Mouse (Mus musculus): ENCODE measurements around the gene Foxn3.

- no peak for TF ChIP-seq CTCF (IDR thresholded peaks at IDR 0.05)
- no peak for TF ChIP-seq EP300 (IDR thresholded peaks at IDR 0.05)
Observed at GRCm38 (mm10) chr12:99257570-99257969, 305.8 kb downstream of the Foxn3 start.
